Mouse (Mus musculus): ENCODE results near the gene Rpl9.

DNA sequence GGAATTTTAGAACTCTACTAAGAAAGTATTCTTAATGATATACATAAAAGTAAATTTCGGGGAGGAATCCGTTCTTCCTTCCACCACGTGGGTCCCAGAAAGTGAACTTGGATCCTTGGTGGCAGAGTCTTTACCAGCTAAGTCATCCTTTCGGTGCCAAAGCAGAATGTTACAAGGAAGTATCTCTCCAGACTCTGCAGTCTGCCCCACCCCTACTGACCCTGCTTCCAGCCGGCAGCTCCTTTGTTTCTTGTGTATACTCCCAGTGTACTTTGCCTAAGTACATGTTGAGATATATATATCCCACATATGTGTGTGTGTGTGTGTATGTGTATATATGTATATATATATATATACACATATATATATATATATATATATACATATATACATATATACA is 38.2 kb upstream of the Rpl9 start:
- no peak for TF ChIP-seq CTCF (IDR thresholded peaks at IDR 0.05; ENCODE audit: control insufficient read depth, insufficient read depth, insufficient replicate concordance, low read depth, low read length)
- no peak for TF ChIP-seq POLR2A (IDR thresholded peaks at IDR 0.05; ENCODE audit: control insufficient read depth, low read depth, low read length)
